19 mouse cellular contexts compared by ENCODE assay signal in genomic region chr9:43919010-43919409, GRCm38 (mm10).
DNase-seq lines count a peak whose midpoint lies in the region; ATAC-seq and TF ChIP-seq lines count a peak whose summit lies in the region.
"Had no signal": no experiment of that assay in that cellular context is flagged by ENCODE, and none has a peak within 500 bp of the region (broad histone marks: within the 10 kb centered on the region; RNA-seq: fewer than 3 reads in every experiment).

No protein-coding gene starts in this region.

- H3K9ac ChIP-seq in forebrain, embryonic 12.5 days, result peak overlapping the region; percentile 8; the same call in 1 of the 2 replicates
- H3K9ac ChIP-seq in hindbrain, embryonic 14.5 days, result 0 out of 2 replicates have a peak overlapping the region, but pooled peaks have one; percentile 29
- peak overlapping the region; percentile 37 for H3K9ac ChIP-seq in midbrain, embryonic 16.5 days (ENCODE audit: low read depth, low read length)
- H3K9ac ChIP-seq: heart, embryonic 12.5 days; limb, embryonic 12.5 days; liver, embryonic 12.5 days; lung, embryonic 14.5 days; neural tube, embryonic 12.5 days had no signal

- peaks cover 53% of the 10 kb centered on the region for H3K4me1 ChIP-seq in forebrain, embryonic 12.5 days
- peaks cover 37% of the 10 kb centered on the region for H3K4me1 ChIP-seq in hindbrain, embryonic 14.5 days (replicated peaks; ENCODE audit: control insufficient read depth, insufficient read depth, low read length)
- H3K4me1 ChIP-seq in midbrain, embryonic 16.5 days (ENCODE audit: control insufficient read depth, insufficient read depth, low read length), result peaks cover 25% of the 10 kb centered on the region
- H3K4me1 ChIP-seq: liver, embryonic 12.5 days had no signal

- 56% methylated on average over 17 of the region's 17 CpGs for WGBS in forebrain, embryonic 12.5 days
- WGBS in hindbrain, embryonic 14.5 days, result 43% methylated on average over 17 of the region's 17 CpGs
- WGBS in midbrain, embryonic 16.5 days, result 48% methylated on average over 17 of the region's 17 CpGs

- DNase-seq in brain, embryonic 14.5 days (ENCODE audit: low read depth), result peak; percentile 64
- no peak for DNase-seq in hindbrain, embryonic 14.5 days (ENCODE audit: low spot score)
- no peak for DNase-seq in lung, postnatal 25 days (ENCODE audit: low spot score)
- DNase-seq in left cerebral cortex, adult 8-10 months (ENCODE audit: low spot score in 2 of 2), result no peak
- DNase-seq: cerebellum, adult 8-10 months; heart, adult 11 months; heart, postnatal 14 days; kidney, adult 9 months; kidney, postnatal 36 days; layer of hippocampus, adult 9-11 months; lung, embryonic 14.5 days; lung, postnatal 4 days had no signal

- no peaks in the 10 kb centered on the region for H3K36me3 ChIP-seq in forebrain, embryonic 12.5 days (replicated peaks)
- no peaks in the 10 kb centered on the region for H3K36me3 ChIP-seq in hindbrain, embryonic 14.5 days (replicated peaks; ENCODE audit: control insufficient read depth, insufficient read depth)
- H3K36me3 ChIP-seq in midbrain, embryonic 16.5 days (ENCODE audit: control insufficient read depth, insufficient read depth, low read length), result no peaks in the 10 kb centered on the region
- H3K36me3 ChIP-seq: heart, embryonic 12.5 days; limb, embryonic 12.5 days; liver, embryonic 12.5 days; neural tube, embryonic 12.5 days had no signal

- H3K9me3 ChIP-seq in forebrain, embryonic 12.5 days, result no peaks in the 10 kb centered on the region
- no peaks in the 10 kb centered on the region for H3K9me3 ChIP-seq in hindbrain, embryonic 14.5 days (ENCODE audit: control insufficient read depth, low read length)
- no peaks in the 10 kb centered on the region for H3K9me3 ChIP-seq in midbrain, embryonic 16.5 days (replicated peaks; ENCODE audit: control insufficient read depth, low read length, poor library complexity, severe bottlenecking)
- H3K9me3 ChIP-seq: heart, embryonic 12.5 days; limb, embryonic 12.5 days; liver, embryonic 12.5 days; neural tube, embryonic 12.5 days had no signal

- no peak for ATAC-seq in forebrain, embryonic 12.5 days (ENCODE audit: low FRiP score)
- no peak for ATAC-seq in hindbrain, embryonic 14.5 days (ENCODE audit: low FRiP score)
- no peak for ATAC-seq in midbrain, embryonic 16.5 days
- no peak for ATAC-seq in inflammation-experienced regulatory T-cells, adult 6 months
- ATAC-seq: liver, embryonic 12.5 days had no signal

- no peak for TF ChIP-seq POLR2A in brain, embryonic 14.5 days (IDR thresholded peaks at IDR 0.05; ENCODE audit: borderline replicate concordance, extremely low read depth, insufficient read depth, insufficient read length, poor library complexity, severe bottlenecking)

- no peak overlapping the region for H3K4me3 ChIP-seq in forebrain, embryonic 12.5 days (replicated peaks)
- no peak overlapping the region for H3K4me3 ChIP-seq in hindbrain, embryonic 14.5 days (replicated peaks; ENCODE audit: low read length)
- H3K4me3 ChIP-seq in midbrain, embryonic 16.5 days (ENCODE audit: low read depth, low read length), result no peak overlapping the region
- H3K4me3 ChIP-seq: heart, embryonic 12.5 days; limb, embryonic 12.5 days; liver, embryonic 12.5 days; neural tube, embryonic 12.5 days had no signal

- TF ChIP-seq CTCF in brain, embryonic 14.5 days (IDR thresholded peaks at IDR 0.05; ENCODE audit: borderline replicate concordance, extremely low read depth, insufficient read depth, insufficient read length), result no peak

- no peak overlapping the region for H3K4me2 ChIP-seq in forebrain, embryonic 12.5 days
- H3K4me2 ChIP-seq in hindbrain, embryonic 14.5 days (replicated peaks), result 0 out of 2 replicates have a peak overlapping the region, but pooled peaks have one; percentile 23
- no peak overlapping the region for H3K4me2 ChIP-seq in midbrain, embryonic 16.5 days (ENCODE audit: low read length)
- H3K4me2 ChIP-seq: heart, embryonic 12.5 days; limb, embryonic 12.5 days; liver, embryonic 12.5 days; lung, embryonic 14.5 days; neural tube, embryonic 12.5 days had no signal

- H3K27me3 ChIP-seq in forebrain, embryonic 12.5 days, result peaks cover 57% of the 10 kb centered on the region
- peaks cover 6% of the 10 kb centered on the region; the same call in 1 of the 2 replicates for H3K27me3 ChIP-seq in hindbrain, embryonic 14.5 days (ENCODE audit: control insufficient read depth, insufficient read depth, low read length)
- no peaks in the 10 kb centered on the region for H3K27me3 ChIP-seq in midbrain, embryonic 16.5 days (ENCODE audit: control insufficient read depth, insufficient read depth, low read depth, low read length)

- H3K27ac ChIP-seq in forebrain, embryonic 12.5 days, result peak overlapping the region; percentile 66
- peak overlapping the region; percentile 41; the same call in 1 of the 2 replicates for H3K27ac ChIP-seq in hindbrain, embryonic 14.5 days
- H3K27ac ChIP-seq in midbrain, embryonic 16.5 days (ENCODE audit: low read length), result peak overlapping the region; percentile 64; the same call in 1 of the 2 replicates
- H3K27ac ChIP-seq: limb, embryonic 12.5 days; liver, embryonic 12.5 days; neural tube, embryonic 12.5 days had no signal
